Mouse (Mus musculus): Measurements from ENCODE around the gene Ano6.
A peak's percentile ranks its signal among the peaks of the same experiment; 100 is the strongest.

The Ano6 gene

DNA sequence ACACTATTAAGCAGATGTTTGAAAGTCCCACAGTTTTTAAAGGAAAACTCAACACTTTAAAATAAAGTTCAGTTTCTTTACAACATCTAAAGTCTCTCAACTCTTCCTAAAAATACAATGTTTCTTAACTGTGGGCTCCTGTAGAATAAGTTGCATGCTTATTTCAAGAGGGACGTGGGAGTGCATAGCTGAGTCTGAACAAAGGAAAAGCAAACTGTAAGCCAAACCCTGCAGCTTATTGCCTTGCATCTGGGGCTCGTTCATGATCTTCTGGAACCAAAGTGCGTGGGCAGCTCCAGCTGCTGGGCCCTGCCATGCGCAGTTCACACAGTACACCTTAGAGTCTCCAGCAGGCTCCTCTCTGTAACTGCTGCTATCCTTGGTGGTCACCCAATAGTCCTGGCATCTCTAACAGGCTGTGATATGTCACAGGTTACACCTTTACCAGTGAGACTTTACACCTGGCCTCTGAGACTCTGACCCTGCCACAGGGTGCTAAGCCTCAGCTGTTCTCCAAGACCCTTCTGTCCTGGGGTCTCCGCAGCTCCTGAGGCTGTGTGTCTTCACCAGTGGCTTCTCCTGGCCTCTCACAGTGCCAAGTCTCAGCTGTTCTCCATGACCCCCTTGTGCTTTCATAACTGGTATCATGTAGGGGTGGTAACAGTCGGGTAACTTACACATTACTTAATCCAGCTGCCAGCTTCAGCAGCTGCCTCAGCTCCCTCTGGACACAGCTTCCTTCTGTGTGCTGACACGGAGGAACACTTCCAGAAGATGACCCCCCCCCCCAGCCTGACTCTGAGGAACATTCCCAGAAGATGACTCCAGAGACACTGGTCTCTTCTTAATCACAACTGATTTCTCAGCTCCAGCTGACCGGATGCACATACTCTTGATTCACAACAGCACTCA lies 66.3 kb downstream of the Ano6 start:
- peak; percentile 19 for DNase-seq (ENCODE audit: low read depth)

GRCm38 (mm10) chr15:95858876-95859655 lies 68.4 kb downstream of the Ano6 start:
- DNase-seq (ENCODE audit: low read depth), result no peak

DNA sequence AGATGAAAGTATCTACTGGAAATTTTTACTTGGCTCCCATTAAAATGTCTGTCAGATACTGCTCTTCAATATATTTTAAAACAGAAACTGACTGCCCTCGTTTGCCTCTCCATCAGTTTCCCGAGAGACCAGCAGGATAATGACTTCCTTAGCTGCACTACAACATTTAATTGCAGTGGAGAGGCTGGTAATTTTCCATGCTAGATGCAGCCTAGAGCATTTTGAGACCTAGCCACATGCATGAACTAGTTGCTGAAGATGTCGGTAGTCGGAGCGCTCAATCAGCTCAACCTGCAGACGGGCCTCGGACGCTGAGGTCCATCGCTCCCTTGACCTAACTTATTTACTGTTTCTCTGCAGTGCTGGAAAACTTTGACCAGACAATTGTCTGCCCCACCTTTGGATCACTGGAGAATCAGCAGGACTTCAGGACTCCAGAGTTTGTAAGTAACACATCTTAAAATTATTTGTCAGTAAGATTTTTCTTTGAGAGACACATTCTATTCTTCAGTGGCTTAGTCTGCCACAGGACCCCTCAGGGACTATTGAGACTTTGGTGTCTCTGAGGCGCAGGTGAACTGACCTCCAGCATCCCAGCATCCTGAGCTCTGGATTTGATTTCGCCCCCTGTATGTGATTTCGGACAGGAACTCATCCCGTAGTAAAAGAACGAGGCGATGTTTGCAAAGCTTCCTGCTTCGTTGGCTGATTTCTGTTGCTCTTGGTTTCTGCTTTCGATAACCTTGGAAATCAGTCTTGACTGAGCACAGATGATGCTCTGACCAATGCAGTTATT lies 73.4 kb downstream of the Ano6 start:
- no peak for DNase-seq (ENCODE audit: low read depth)

DNA sequence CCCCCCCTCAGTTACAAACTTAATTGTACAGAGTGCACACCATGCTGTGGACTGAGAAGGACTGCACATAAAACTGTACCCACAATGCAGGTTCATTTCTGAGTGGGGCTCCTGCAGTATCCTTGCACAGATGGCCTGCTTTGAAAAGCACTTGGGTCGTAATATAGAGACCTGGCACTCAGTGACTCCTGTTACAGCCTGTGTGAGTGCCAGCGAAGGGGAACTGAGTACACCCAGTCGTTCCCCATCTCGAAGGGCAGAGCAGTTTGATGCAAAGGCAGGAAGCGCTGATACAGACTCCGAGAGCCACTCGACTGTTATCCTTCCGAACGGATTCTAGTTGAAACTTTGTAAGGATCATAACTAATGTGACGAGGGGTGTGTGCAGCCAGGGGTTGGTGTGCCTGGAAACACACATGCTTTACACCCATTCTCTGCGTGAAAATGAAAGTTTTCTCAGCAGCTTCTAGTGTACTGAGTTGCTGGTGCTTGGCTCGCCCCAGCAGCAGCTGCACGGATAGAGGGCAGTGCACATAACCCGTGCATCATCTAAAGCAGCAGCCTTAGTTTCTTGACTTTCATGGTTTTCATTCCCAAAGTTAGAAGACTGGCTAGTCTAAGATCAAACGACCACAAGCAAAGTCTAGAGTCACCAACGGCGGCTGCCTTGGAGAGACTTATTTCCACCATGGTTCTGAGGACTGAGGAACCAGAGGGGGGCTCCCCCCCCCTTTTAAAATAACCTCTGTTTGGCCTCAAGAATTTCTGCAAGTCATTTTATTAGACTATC lies 74.9 kb downstream of the Ano6 start:
- no peak for DNase-seq (ENCODE audit: low read depth)

DNA sequence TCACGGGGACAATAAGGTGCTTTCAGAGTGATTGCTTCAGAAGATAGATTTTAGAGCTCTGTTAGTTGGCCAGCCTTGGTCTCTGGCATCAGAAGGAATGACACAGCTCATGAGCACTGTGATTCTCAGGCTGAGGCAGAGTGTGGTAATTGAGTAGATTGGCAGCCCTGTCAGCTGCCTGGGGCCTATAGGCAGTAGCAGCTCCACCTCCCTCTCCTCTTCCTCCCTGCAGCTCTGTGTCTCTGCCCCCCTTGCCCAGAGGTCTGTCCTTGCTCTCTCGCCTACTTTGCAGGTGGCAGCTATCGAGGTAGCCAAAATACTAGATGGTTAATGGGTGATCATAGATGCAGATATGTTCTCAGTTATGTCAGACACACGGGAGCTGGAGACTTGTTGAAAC lies 77.5 kb downstream of the Ano6 start:
- DNase-seq (ENCODE audit: low read depth), result no peak

GRCm38 (mm10) chr15:95869611-95870010 lies 79.0 kb downstream of the Ano6 start:
- DNase-seq (ENCODE audit: low read depth), result no peak

GRCm38 (mm10) chr15:95871631-95872030 lies 81.0 kb downstream of the Ano6 start:
- no peak for DNase-seq (ENCODE audit: low read depth)

DNA sequence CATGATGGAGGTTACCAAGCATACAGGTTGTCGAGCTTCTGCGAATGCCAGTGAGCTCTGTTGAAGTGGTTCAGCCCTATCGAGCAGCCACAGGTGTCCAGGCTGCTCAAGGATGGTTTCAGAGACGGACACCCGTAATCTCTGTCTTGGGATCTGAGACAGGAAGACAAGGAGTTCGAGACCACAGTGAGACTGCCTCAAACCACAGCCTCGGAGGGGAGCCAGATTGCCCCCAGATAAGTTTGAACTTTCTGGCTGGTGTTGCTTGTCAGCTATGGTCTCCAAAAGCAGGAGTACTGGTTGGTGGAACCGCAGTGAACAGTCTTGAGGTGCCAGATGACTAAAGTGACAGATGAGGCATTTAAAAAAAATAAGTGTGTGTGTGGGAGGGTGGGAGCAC lies 81.8 kb downstream of the Ano6 start:
- no peak for DNase-seq (ENCODE audit: low read depth)

GRCm38 (mm10) chr15:95873276-95873675 lies 82.6 kb downstream of the Ano6 start:
- no peak for DNase-seq (ENCODE audit: low read depth)

GRCm38 (mm10) chr15:95874216-95874615 lies 83.6 kb downstream of the Ano6 start:
- DNase-seq (ENCODE audit: low read depth), result no peak

DNA sequence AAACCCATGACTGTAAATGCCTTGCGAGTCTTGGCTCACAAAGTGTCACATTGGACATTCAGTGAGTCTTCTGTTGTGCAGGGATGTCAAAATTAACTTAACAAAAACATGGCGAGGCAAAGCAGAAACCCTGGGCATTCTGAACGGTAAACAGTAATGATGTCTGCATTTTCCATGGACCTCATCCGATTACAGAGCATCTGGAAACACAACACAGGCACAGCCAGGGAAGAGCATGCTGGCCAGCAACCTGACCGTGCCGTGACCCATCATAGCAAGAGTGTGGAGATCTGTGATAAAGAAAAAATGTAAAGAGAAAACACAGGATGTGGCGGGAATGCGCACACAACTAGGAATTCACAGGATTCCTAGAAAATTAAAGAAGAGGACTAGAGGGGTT lies 84.1 kb downstream of the Ano6 start:
- no peak for DNase-seq (ENCODE audit: low read depth)

- no peak for DNase-seq (ENCODE audit: low read depth)
Observed at GRCm38 (mm10) chr15:95875898-95876297, 85.3 kb downstream of the Ano6 start.

GRCm38 (mm10) chr15:95880616-95881151 lies 90.0 kb downstream of the Ano6 start:
- DNase-seq (ENCODE audit: low read depth), result no peak

DNA sequence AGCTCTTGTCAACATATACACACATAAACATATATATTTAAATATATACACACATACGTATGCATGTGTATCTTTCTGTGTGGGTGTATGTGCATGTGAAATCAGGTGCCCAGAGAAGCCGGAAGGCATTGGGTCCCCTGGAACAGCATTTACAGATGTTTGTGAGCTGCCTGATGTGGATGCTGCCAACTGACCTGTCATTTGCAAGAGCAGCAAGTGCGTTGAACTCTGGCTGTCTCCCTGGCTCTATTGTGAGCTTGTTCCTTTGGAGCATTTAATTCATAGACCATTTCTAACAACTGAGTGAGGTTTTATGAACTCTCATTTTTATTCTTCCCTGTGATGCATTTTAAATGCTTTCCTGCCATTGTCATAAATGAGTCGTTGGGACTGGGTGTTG lies 91.8 kb downstream of the Ano6 start:
- no peak for DNase-seq (ENCODE audit: low read depth)

DNA sequence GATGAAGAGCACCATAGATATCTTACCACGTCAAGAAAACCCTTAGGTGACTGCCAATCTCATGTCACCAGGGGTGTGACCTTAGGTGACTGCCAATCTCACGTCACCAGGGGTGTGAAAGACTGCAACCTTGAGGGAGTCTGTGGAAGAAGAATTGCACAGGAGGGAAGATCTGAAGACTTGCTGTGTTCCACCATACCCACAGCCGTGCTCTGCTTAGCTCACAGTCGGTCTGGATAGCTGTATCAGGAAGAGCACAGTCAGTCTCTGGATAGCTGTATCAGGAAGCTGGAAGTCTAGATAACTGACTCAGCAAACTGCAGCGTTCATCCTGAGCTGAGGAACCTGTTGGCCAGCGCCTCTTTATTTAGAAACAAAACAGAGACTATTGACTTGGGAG lies 92.9 kb downstream of the Ano6 start:
- no peak for DNase-seq (ENCODE audit: low read depth)

DNA sequence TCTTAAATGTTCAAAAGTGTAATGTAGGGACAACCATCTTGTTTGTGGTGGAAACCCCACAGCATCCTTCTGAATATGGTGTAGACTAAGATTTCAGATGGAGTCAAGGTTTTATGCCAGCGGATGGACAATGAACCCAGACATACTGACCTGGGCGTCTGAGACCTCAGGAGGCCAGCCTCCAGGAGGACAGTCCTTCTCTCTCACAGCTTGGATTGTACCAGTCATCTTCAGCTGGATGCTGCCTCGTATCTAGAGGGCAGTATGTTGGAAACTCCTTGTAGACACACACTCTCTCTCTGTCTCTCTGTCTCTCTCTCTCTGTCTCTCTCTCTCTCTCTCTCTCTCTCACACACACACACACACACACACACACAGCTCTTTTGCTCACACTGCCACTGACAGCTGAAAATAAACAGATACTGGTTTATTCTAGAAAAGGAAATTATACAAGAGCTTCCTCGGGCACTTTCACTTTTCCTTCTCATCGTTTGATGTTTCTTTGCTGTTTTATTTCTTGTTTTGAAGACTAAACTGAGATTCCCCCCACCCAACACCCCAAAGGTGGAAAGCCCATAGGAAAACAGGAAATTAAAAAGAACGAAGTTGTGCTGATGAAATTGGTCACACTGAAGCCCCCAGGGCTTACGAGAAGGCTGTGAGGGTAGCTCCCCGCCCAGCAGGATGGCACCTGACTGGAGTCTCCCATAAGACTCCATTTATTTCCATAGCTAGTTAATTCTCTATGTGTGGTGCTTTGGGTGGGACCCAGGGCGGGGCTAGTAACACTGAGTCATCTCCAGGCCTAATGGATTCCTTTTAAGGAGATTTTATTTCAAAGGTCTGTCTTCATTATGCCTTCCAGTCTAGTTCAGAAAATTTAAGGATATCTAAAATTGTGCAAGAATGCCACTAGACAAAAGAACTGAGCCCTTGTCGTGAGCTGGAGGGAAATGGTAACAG lies 94.3 kb downstream of the Ano6 start:
- DNase-seq (ENCODE audit: low read depth), result peak; percentile 46

GRCm38 (mm10) chr15:95885953-95886820 lies 95.5 kb downstream of the Ano6 start:
- DNase-seq (ENCODE audit: low read depth), result peak; percentile 27

- peak; percentile 67 for DNase-seq (ENCODE audit: low read depth)
Observed at GRCm38 (mm10) chr15:95887365-95887764, 96.7 kb downstream of the Ano6 start.

DNA sequence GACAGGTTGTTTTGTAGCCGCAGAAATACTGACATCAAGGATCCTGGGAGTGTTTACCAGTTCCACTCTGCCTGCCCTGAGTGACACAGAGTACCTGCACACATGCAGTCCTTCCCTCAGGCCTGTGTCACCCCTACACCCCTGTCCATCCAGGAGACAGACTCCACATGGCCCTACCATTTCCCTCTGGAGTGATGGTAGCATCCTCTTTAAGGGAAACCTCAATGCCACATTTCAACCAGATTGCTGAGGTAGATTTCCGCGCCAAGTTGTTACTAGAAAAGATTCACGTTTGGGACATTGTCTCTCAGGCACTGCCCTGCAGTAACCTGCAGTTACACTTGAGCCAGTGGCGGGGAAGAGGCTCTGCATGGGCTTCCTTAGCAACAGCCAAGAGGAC lies 97.9 kb downstream of the Ano6 start:
- DNase-seq (ENCODE audit: low read depth), result no peak
